Mouse (Mus musculus) B cell, adult 62 days (primary cell): ENCODE measurements around the gene Phyhd1. TPM values are rescaled to one million over a fixed set of nuclear protein-coding genes. Genes with fewer than 3 reads are reported as not detected.

Experiments
- total RNA-seq: library from RNA; stranded (reverse); gene quantifications from 4 replicates; pipeline ENCODE4 v1.2.4, GENCODE M21; 2023

Phyhd1 gene
- total RNA-seq: 6.1 to 8.7 TPM (median 7.0 TPM) in 4 replicates

GRCm38 (mm10) chr2:30265767-30266253 lies at the start of gene Phyhd1:
TSS of gene Phyhd1 (plus strand) at chr2:30266203.

GRCm38 (mm10) chr2:30237199-30237880 lies 28.7 kb upstream of the Phyhd1 start, which contains the start of gene Lrrc8a:
TSS of gene Lrrc8a (plus strand) at chr2:30237715.

GRCm38 (mm10) chr2:30240267-30240666 lies 25.7 kb upstream of the Phyhd1 start, which contains the start of gene Gm28035:
TSS of gene Gm28035 (plus strand) at chr2:30240567.

GRCm38 (mm10) chr2:30280743-30281142 lies 14.7 kb downstream of the Phyhd1 start, which contains the start of gene Gm28038:
TSS of gene Gm28038 (plus strand) at chr2:30281043.

GRCm38 (mm10) chr2:30286192-30287026 lies 20.4 kb downstream of the Phyhd1 start, which contains the start of the genes Dolk and Nup188:
TSS of gene Dolk (minus strand) at chr2:30286334.
TSS of gene Nup188 (plus strand) at chr2:30286397.

Other genes with a start within 250 kb of the Phyhd1 start
- gene Wdr34, start 217.3 kb upstream of the Phyhd1 start, total RNA-seq: 0.45 to 3.2 TPM (median 2.0 TPM) in 4 replicates
- 248 to 281 TPM (median 262 TPM) in 4 replicates for gene Set, start 208.8 kb upstream of the Phyhd1 start, total RNA-seq
- 0.88 to 2.3 TPM (median 1.7 TPM) in 4 replicates for gene Pkn3, start 188.5 kb upstream of the Phyhd1 start, total RNA-seq
- gene Zdhhc12, start 172.6 kb upstream of the Phyhd1 start, total RNA-seq: 13.0 to 18.0 TPM (median 14.9 TPM) in 4 replicates
- gene Zer1, start 141.6 kb upstream of the Phyhd1 start, total RNA-seq: 70.4 to 76.3 TPM (median 73.3 TPM) in 4 replicates
- gene Tbc1d13, start 132.5 kb upstream of the Phyhd1 start, total RNA-seq: 31.5 to 43.7 TPM (median 37.2 TPM) in 4 replicates
- 9.1 to 10.6 TPM (median 9.8 TPM) in 4 replicates for gene Endog, start 94.7 kb upstream of the Phyhd1 start, total RNA-seq
- gene Spout1, start 87.7 kb upstream of the Phyhd1 start, total RNA-seq: 21.7 to 24.0 TPM (median 22.9 TPM) in 4 replicates
- gene Kyat1, start 60.4 kb upstream of the Phyhd1 start, total RNA-seq: 3.4 to 7.6 TPM (median 6.2 TPM) in 4 replicates
- gene Lrrc8a, start 28.5 kb upstream of the Phyhd1 start, total RNA-seq: 26.3 to 31.2 TPM (median 29.3 TPM) in 4 replicates
- 2.3 to 4.4 TPM (median 4.1 TPM) in 4 replicates for gene Gm28035, start 25.6 kb upstream of the Phyhd1 start, total RNA-seq
- 5.4 TPM in 1 of 4 replicates, not detected in the others for gene Gm28038, start 14.8 kb downstream of the Phyhd1 start, total RNA-seq
- 8.9 to 11.2 TPM (median 10.7 TPM) in 4 replicates for gene Dolk, start 20.1 kb downstream of the Phyhd1 start, total RNA-seq
- 42.9 to 59.6 TPM (median 52.2 TPM) in 4 replicates for gene Nup188, start 20.2 kb downstream of the Phyhd1 start, total RNA-seq
- 54.4 to 80.8 TPM (median 65.5 TPM) in 4 replicates for gene Sh3glb2, start 93.1 kb downstream of the Phyhd1 start, total RNA-seq
- gene Miga2, start 98.0 kb downstream of the Phyhd1 start, total RNA-seq: 17.2 to 23.8 TPM (median 18.8 TPM) in 4 replicates
- 20.2 to 24.7 TPM (median 22.6 TPM) in 4 replicates for gene Dolpp1, start 126.1 kb downstream of the Phyhd1 start, total RNA-seq
- gene Crat, start 149.6 kb downstream of the Phyhd1 start, total RNA-seq: 22.6 to 29.0 TPM (median 24.8 TPM) in 4 replicates
- 125 to 142 TPM (median 136 TPM) in 4 replicates for gene Ptpa, start 149.8 kb downstream of the Phyhd1 start, total RNA-seq
- gene Ier5l, start 208.0 kb downstream of the Phyhd1 start, total RNA-seq: 3.1 to 4.2 TPM (median 3.7 TPM) in 4 replicates